Mouse (Mus musculus): ENCODE data around the gene Cpxm2.

Gene Cpxm2

GRCm38 (mm10) chr7:132154368-132154961, at the start of gene Cpxm2:
Cpxm2 (minus strand) TSS chr7:132154739.
- DNase-seq (ENCODE audit: low spot score): no peak

- no peak for DNase-seq (ENCODE audit: low spot score)
These were observed 49.6 kb upstream of the Cpxm2 start for GRCm38 (mm10) chr7:132204073-132204612.

GRCm38 (mm10) chr7:132199686-132200085, 45.1 kb upstream of the Cpxm2 start:
- DNase-seq (ENCODE audit: low spot score): no peak

GRCm38 (mm10) chr7:132198806-132199205, 44.3 kb upstream of the Cpxm2 start:
- DNase-seq (ENCODE audit: low spot score): no peak

- no peak for DNase-seq (ENCODE audit: low spot score)
These were observed 43.4 kb upstream of the Cpxm2 start for GRCm38 (mm10) chr7:132197817-132198475.

GRCm38 (mm10) chr7:132196581-132196980, 42.0 kb upstream of the Cpxm2 start:
- no peak for DNase-seq (ENCODE audit: low spot score)

- no peak for DNase-seq (ENCODE audit: low spot score)
These were observed 39.1 kb upstream of the Cpxm2 start for GRCm38 (mm10) chr7:132193606-132194005.

GRCm38 (mm10) chr7:132187456-132187855, 32.9 kb upstream of the Cpxm2 start:
- no peak for DNase-seq (ENCODE audit: low spot score)

GRCm38 (mm10) chr7:132183892-132184404, 29.4 kb upstream of the Cpxm2 start:
- DNase-seq (ENCODE audit: low spot score): no peak

- DNase-seq (ENCODE audit: low spot score): no peak
These were observed 27.2 kb upstream of the Cpxm2 start for GRCm38 (mm10) chr7:132181586-132182198.

- DNase-seq (ENCODE audit: low spot score): no peak
These were observed 26.5 kb upstream of the Cpxm2 start for GRCm38 (mm10) chr7:132181042-132181441.

GRCm38 (mm10) chr7:132179049-132179448, 24.5 kb upstream of the Cpxm2 start:
- no peak for DNase-seq (ENCODE audit: low spot score)

GRCm38 (mm10) chr7:132174787-132175186, 20.2 kb upstream of the Cpxm2 start:
- DNase-seq (ENCODE audit: low spot score): no peak

- no peak for DNase-seq (ENCODE audit: low spot score)
These were observed 19.8 kb upstream of the Cpxm2 start for GRCm38 (mm10) chr7:132174296-132174695.

- DNase-seq (ENCODE audit: low spot score): no peak
These were observed 17.7 kb upstream of the Cpxm2 start for GRCm38 (mm10) chr7:132172220-132172619.

- no peak for DNase-seq (ENCODE audit: low spot score)
These were observed 17.2 kb upstream of the Cpxm2 start for GRCm38 (mm10) chr7:132171716-132172115.

- no peak for DNase-seq (ENCODE audit: low spot score)
These were observed 15.1 kb upstream of the Cpxm2 start for GRCm38 (mm10) chr7:132169419-132170169.

GRCm38 (mm10) chr7:132167239-132167638, 12.7 kb upstream of the Cpxm2 start:
- no peak for DNase-seq (ENCODE audit: low spot score)

- no peak for DNase-seq (ENCODE audit: low spot score)
These were observed 7.7 kb upstream of the Cpxm2 start for GRCm38 (mm10) chr7:132162254-132162653.

GRCm38 (mm10) chr7:132158321-132159025, 3.9 kb upstream of the Cpxm2 start:
- no peak for DNase-seq (ENCODE audit: low spot score)

- DNase-seq (ENCODE audit: low spot score): no peak
These were observed 803 bp downstream of the Cpxm2 start for GRCm38 (mm10) chr7:132153725-132154147.

Measured in ovary, postnatal 14 days (tissue).